Mouse (Mus musculus): ENCODE measurements around the gene Slc6a17. TPM values are rescaled to one million over a fixed set of nuclear protein-coding genes. Genes with fewer than 3 reads are reported as not detected.
A peak's percentile ranks its signal among the peaks of the same experiment; 100 is the strongest.

Slc6a17 gene
- polyA plus RNA-seq, 1 experiment from 2014 or later: 4.7 TPM

GRCm38 (mm10) chr3:107459773-107460431 lies 57.9 kb downstream of the Slc6a17 start:
- under 1% methylated on average over 69 of the region's 69 CpGs for WGBS
- Histone ChIP-seq H3K4me3 (peak overlapping the region; percentile 57), H3K9ac (0 out of 2 replicates have a peak overlapping the region, but pooled peaks have one; percentile 17), H3K27ac (no peak overlapping the region), H3K27me3 (peaks cover 94% of the 10 kb centered on the region), H3K36me3 (no peaks in the 10 kb centered on the region), H3K4me1 (replicated peaks) (peaks cover 26% of the 10 kb centered on the region), H3K9me3 (replicated peaks) (no peaks in the 10 kb centered on the region), H3K4me2 (peak overlapping the region; percentile 97)
- ATAC-seq (replicated peaks; ENCODE audit: insufficient number of reproducible peaks, insufficient read depth, low FRiP score, low read depth): no peak; the same call in 1 of the 2 replicates

DNA sequence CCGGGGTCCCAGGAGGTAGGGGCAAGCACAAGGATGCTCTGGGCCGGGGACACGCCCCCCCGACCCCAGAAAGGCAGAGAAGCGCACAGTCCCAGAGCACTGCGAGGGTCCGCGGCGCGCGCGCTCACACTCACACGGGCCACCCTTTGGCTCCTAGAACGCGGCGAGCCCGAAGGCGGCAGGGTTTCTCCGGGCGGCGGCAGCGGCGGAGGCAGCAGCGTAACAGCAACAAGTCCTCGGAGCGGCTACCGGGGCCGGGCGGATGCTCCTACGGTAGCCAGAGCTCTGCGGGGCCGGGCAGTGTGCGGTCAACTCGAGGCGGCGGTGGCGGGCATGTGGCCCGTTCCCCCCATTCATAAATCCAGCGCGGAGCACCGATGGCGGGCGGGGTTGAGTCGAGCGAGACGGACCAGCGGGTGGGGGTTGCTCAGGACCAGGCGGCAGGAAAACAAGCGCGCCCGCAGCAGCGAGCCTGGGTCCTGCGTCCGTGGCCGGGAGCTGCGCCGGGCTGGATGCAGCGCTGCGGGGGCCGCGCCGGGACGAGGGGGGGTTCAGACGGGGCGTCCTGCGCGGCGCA lies 58.5 kb downstream of the Slc6a17 start, which contains the start of gene Kcnc4:
Kcnc4 (minus strand) TSS at position 357 of the 577 bp plus-strand sequence.
- Histone ChIP-seq H3K9ac (peak within 1 kb of the TSS; percentile 17; the same call in 1 of the 2 replicates), H3K27me3 (peaks cover 93% of the 10 kb centered on the region)

DNA sequence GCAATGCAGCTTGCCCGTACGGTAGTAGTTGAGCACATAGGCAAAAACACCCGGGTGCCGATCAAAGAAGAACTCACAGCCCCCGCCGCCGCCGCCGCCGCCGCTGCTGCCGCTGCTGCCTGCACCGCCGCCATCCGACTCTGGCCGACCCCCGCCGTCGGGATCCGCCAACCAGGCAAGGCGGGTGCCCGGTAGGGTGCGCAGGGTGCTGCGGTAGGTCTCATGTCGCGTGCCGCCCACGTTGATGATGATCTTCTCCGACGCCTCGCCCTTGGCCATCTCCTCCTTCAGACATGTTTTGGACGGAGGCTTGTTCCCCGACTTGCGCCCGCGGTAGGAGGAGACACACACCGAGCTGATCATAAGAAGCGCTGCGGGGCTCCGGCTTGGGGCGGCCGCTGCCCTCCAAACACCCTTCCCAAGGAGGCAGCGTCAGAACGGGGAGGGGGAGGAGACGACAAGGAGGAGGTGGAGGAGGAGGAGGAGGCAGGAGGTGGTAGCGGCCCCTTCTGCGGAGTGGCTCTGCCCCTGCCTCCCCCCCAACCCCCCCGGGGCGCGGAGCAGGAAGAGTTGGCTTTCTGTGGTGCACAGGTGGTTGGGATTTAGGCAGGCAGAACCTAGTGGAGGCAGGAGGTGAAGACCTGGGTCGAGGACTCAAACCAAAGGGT lies 59.2 kb downstream of the Slc6a17 start:
- H3K4me3 ChIP-seq: peak overlapping the region; percentile 57
- peak overlapping the region; percentile 97 for H3K4me2 ChIP-seq
- no peak for ATAC-seq (replicated peaks; ENCODE audit: insufficient number of reproducible peaks, insufficient read depth, low FRiP score, low read depth)
- whole genome bisulfite sequencing: 1% methylated on average over 51 of the region's 51 CpGs
- H3K4me1 ChIP-seq (replicated peaks): peaks cover 26% of the 10 kb centered on the region
- H3K36me3 ChIP-seq: no peaks in the 10 kb centered on the region
- no peak overlapping the region for H3K27ac ChIP-seq
- H3K9ac ChIP-seq: peak overlapping the region; percentile 17; the same call in 1 of the 2 replicates
- peaks cover 93% of the 10 kb centered on the region for H3K27me3 ChIP-seq
- no peaks in the 10 kb centered on the region for H3K9me3 ChIP-seq (replicated peaks)

More for the DNA sequence above, 58.5 kb downstream of the Slc6a17 start, which contains the start of gene Kcnc4:
- under 1% methylated on average over 68 of the region's 68 CpGs for WGBS
- Histone ChIP-seq H3K27ac (no peak within 1 kb of the TSS), H3K4me2 (peak within 1 kb of the TSS; percentile 97), H3K4me3 (peak within 1 kb of the TSS; percentile 57), H3K9me3 (replicated peaks) (no peaks in the 10 kb centered on the region), H3K4me1 (replicated peaks) (peaks cover 26% of the 10 kb centered on the region), H3K36me3 (no peaks in the 10 kb centered on the region)
- ATAC-seq (replicated peaks; ENCODE audit: insufficient number of reproducible peaks, insufficient read depth, low FRiP score, low read depth): peak; percentile 47

GRCm38 (mm10) chr3:107458104-107458503 lies 59.7 kb downstream of the Slc6a17 start:
- Histone ChIP-seq H3K9ac (no peak overlapping the region), H3K36me3 (no peaks in the 10 kb centered on the region), H3K27ac (no peak overlapping the region), H3K27me3 (peaks cover 92% of the 10 kb centered on the region), H3K4me1 (replicated peaks) (peaks cover 26% of the 10 kb centered on the region), H3K9me3 (replicated peaks) (no peaks in the 10 kb centered on the region), H3K4me3 (peak overlapping the region; percentile 57), H3K4me2 (peak overlapping the region; percentile 97)
- no peak for ATAC-seq (replicated peaks; ENCODE audit: insufficient number of reproducible peaks, insufficient read depth, low FRiP score, low read depth)
- WGBS: 5% methylated on average over 23 of the region's 23 CpGs

GRCm38 (mm10) chr3:107454280-107454679 lies 63.5 kb downstream of the Slc6a17 start:
- H3K4me3 ChIP-seq: no peak overlapping the region
- H3K9ac ChIP-seq: no peak overlapping the region
- H3K36me3 ChIP-seq: no peaks in the 10 kb centered on the region
- H3K9me3 ChIP-seq (replicated peaks): no peaks in the 10 kb centered on the region
- peaks cover 14% of the 10 kb centered on the region for H3K4me1 ChIP-seq (replicated peaks)
- no peak overlapping the region for H3K27ac ChIP-seq
- no peak overlapping the region for H3K4me2 ChIP-seq
- no peak for ATAC-seq (replicated peaks; ENCODE audit: insufficient number of reproducible peaks, insufficient read depth, low FRiP score, low read depth)
- peaks cover 72% of the 10 kb centered on the region for H3K27me3 ChIP-seq
- WGBS: 71% methylated on average over 4 of the region's 4 CpGs

- Histone ChIP-seq H3K4me2 (no peak overlapping the region), H3K27ac (no peak overlapping the region), H3K9me3 (replicated peaks) (no peaks in the 10 kb centered on the region), H3K4me1 (replicated peaks) (0 out of 2 replicates have a peak, but pooled peaks cover 2% of the 10 kb centered on the region), H3K9ac (no peak overlapping the region), H3K4me3 (no peak overlapping the region), H3K36me3 (no peaks in the 10 kb centered on the region), H3K27me3 (peaks cover 14% of the 10 kb centered on the region)
- no peak for ATAC-seq (replicated peaks; ENCODE audit: insufficient number of reproducible peaks, insufficient read depth, low FRiP score, low read depth)
- WGBS: 45% methylated on average over 3 of the region's 3 CpGs
These were observed 71.0 kb downstream of the Slc6a17 start for GRCm38 (mm10) chr3:107446822-107447221.

GRCm38 (mm10) chr3:107443866-107444265 lies 74.0 kb downstream of the Slc6a17 start:
- H3K27me3 ChIP-seq: peaks cover 10% of the 10 kb centered on the region
- no peak overlapping the region for H3K9ac ChIP-seq
- no peaks in the 10 kb centered on the region for H3K36me3 ChIP-seq
- H3K4me3 ChIP-seq: no peak overlapping the region
- no peak for ATAC-seq (replicated peaks; ENCODE audit: insufficient number of reproducible peaks, insufficient read depth, low FRiP score, low read depth)
- WGBS: 80% methylated on average over 5 of the region's 5 CpGs
- H3K4me2 ChIP-seq: no peak overlapping the region
- 0 out of 2 replicates have a peak, but pooled peaks cover 2% of the 10 kb centered on the region for H3K4me1 ChIP-seq (replicated peaks)
- H3K9me3 ChIP-seq (replicated peaks): no peaks in the 10 kb centered on the region
- H3K27ac ChIP-seq: no peak overlapping the region

GRCm38 (mm10) chr3:107442191-107442590 lies 75.6 kb downstream of the Slc6a17 start:
- Histone ChIP-seq H3K4me1 (replicated peaks) (0 out of 2 replicates have a peak, but pooled peaks cover 2% of the 10 kb centered on the region), H3K4me2 (no peak overlapping the region), H3K4me3 (no peak overlapping the region), H3K27me3 (peaks cover 10% of the 10 kb centered on the region), H3K36me3 (no peaks in the 10 kb centered on the region), H3K9ac (no peak overlapping the region), H3K9me3 (replicated peaks) (no peaks in the 10 kb centered on the region), H3K27ac (no peak overlapping the region)
- WGBS: 79% methylated on average over 11 of the region's 11 CpGs
- no peak for ATAC-seq (replicated peaks; ENCODE audit: insufficient number of reproducible peaks, insufficient read depth, low FRiP score, low read depth)

DNA sequence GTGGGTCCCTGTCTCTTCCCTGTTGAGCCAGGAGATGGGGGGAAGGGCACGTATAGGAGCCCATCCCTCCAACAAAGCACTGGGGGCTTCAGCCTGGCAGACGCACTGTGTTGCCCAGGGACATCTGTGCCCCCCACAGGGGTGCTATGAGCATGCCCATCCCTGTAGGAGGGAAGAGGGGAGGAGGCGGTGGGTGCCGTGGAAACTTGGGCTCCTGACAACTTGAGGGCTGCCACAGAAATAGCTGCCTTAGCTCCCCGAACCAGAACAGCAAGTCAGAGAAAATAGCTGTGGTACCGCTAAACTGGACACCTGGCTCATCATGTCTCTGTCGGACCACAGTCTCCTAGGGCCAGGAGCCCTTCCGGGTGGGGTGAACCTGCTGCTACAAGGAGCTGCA lies 76.5 kb downstream of the Slc6a17 start:
- WGBS: 64% methylated on average over 8 of the region's 8 CpGs
- Histone ChIP-seq H3K4me2 (no peak overlapping the region), H3K4me3 (no peak overlapping the region), H3K4me1 (replicated peaks) (no peaks in the 10 kb centered on the region), H3K27me3 (peaks cover 10% of the 10 kb centered on the region), H3K9ac (no peak overlapping the region), H3K36me3 (no peaks in the 10 kb centered on the region), H3K9me3 (replicated peaks) (no peaks in the 10 kb centered on the region), H3K27ac (no peak overlapping the region)
- ATAC-seq (replicated peaks; ENCODE audit: insufficient number of reproducible peaks, insufficient read depth, low FRiP score, low read depth): no peak

GRCm38 (mm10) chr3:107439280-107439679 lies 78.5 kb downstream of the Slc6a17 start:
- H3K4me2 ChIP-seq: no peak overlapping the region
- H3K9me3 ChIP-seq (replicated peaks): no peaks in the 10 kb centered on the region
- ATAC-seq (replicated peaks; ENCODE audit: insufficient number of reproducible peaks, insufficient read depth, low FRiP score, low read depth): no peak
- 80% methylated on average over 11 of the region's 11 CpGs for WGBS
- H3K27ac ChIP-seq: no peak overlapping the region
- H3K9ac ChIP-seq: no peak overlapping the region
- H3K27me3 ChIP-seq: peaks cover 10% of the 10 kb centered on the region
- H3K4me3 ChIP-seq: no peak overlapping the region
- no peaks in the 10 kb centered on the region for H3K4me1 ChIP-seq (replicated peaks)
- H3K36me3 ChIP-seq: no peaks in the 10 kb centered on the region

- Histone ChIP-seq H3K9me3 (replicated peaks) (no peaks in the 10 kb centered on the region), H3K9ac (no peak overlapping the region), H3K27me3 (no peaks in the 10 kb centered on the region; the same call in 1 of the 2 replicates), H3K4me1 (replicated peaks) (no peaks in the 10 kb centered on the region), H3K4me2 (no peak overlapping the region), H3K4me3 (no peak overlapping the region), H3K27ac (no peak overlapping the region), H3K36me3 (no peaks in the 10 kb centered on the region)
- ATAC-seq (replicated peaks; ENCODE audit: insufficient number of reproducible peaks, insufficient read depth, low FRiP score, low read depth): no peak
- WGBS: 89% methylated on average over 2 of the region's 2 CpGs
These were observed 80.2 kb downstream of the Slc6a17 start for GRCm38 (mm10) chr3:107437666-107438065.
